Mouse (Mus musculus) layer of hippocampus, postnatal 10 days (tissue): Measurements from ENCODE around the gene Calhm1. TPM values are rescaled to one million over a fixed set of nuclear protein-coding genes. Genes with fewer than 3 reads are reported as not detected.
"Not testable (repeated sequence)": the region's sequence is repeated elsewhere in the genome, so short reads cannot be mapped to it uniquely, and the experiment has no call there.

Experiments used
- DNase-seq, 2 experiments: peaks; one replicate each; pipeline ENCODE4 v3.0.0; 2021; ENCODE audit warnings: low spot score in 2 of 2
- total RNA-seq, 2 experiments: library from RNA; stranded (reverse); gene quantifications; 2 replicates each; pipeline ENCODE4 v1.2.3; 2021

The Calhm1 gene
- total RNA-seq, 2 experiments from 2014 or later = not detected

DNA sequence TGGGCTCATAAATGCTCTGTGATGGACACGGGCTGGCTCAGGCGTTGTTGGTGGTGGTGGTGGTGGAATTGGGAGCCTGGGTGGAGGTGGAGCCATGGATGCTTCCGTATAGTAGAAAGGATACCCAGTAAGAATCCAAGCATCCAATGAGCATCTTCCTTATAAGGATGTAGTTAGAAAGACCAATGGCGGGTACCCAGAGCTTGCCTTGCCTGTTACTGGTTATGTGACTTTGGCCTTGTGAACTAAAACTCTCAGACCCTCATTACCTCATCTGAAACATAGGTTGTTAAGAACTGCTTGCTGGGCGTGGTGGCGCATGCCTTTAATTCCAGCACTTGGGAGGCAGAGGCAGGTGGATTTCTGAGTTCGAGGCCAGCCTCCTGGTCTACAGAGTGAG, 9.7 kb upstream of the Calhm1 start:
- no peak for DNase-seq

DNA sequence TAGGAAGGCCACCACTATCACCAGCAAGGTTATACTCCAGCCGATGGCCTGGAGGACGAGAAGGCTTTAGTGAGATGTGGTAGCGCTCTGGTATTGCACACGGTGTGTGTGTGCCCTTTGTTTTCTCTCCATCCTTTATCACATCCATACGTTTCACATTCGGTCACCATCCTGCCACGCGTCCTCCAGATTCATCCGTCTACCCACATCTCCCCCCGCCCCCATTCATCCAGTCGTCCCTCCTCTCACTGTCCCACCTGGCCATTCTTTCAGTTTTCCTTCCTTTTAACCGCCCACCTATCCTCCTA, 8.0 kb upstream of the Calhm1 start:
- no peak for DNase-seq

DNA sequence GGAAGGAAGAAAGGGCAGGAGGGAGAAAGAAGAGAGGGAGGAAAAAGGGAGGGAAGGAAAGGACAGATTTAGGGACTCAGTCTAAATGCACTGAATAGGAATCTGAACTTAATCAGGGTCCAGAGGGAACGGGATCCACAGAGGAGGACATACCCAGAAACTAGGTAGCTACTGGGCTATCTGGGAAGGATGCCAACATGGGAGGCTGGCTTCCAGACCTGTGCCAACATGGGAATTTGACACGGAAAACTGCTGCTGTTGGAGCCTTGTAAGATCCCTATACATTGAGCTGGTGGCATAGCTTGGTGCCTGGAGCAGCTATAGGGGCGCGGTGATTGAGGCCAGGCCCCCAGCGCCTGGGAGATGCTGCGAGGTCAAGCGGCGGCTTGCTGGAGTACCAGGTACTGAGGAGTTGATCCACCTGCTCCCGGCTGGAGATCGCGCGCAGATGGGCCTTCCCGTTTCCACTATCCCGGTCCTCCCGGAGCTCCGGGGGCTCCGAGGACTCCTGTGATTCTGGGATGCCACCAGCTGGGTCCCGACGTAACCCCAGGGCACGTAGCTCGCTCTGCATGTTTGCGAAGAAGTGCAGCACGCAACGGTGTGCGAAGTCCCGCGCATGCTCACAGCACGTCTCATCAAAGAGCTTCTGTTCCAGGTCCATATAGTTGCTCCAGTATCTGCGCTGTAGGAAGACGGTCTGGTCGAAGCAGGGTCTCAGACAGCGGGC, 7.4 kb upstream of the Calhm1 start:
- no peak for DNase-seq

DNA sequence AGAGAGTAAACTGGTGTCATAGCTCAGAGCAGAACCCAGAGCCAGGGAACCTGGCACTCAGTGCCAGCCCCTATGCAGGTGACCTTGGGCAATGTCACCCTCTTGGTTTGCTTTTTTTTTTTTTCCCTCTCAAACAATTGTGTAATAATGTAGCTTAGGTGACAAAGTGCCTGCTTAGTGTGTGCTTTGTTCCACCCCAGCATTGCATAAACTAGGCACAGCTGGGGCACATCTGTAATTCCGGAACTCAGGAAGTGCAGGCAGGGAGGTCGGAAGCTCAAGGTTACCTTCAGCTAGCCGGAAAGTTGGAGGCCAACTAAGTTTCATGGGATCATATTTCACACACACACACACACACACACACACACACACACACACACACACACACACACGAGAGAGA, 5.8 kb upstream of the Calhm1 start:
- no peak for DNase-seq

DNA sequence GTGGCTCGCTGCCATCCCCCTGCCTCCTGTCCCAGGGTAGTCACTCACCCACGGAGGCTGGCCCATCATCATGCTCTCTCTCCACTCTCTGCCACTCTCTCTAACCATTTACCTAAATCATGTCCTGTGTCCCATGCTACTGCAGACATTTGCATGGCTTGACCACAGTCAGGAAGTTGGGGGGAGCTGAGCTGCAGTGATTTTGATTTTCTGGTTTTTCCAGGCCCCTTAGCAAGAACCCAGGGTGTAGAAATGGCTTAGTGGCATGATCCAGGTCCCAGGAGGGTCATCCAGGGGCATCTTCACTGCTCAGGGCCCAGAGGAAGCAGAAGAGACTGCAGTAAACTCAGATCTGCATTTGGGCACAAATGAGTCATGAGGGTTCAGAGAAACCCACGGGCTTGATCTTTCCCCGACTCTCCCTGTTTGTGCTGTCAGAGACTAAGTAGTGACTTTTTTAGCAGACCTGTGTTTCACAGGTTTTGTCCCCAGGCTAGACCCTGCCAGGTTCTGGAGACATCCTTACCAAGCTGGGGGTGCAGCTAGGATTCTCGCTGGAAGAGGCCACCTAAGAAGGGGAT, 4.3 kb upstream of the Calhm1 start:
- no peak for DNase-seq

DNA sequence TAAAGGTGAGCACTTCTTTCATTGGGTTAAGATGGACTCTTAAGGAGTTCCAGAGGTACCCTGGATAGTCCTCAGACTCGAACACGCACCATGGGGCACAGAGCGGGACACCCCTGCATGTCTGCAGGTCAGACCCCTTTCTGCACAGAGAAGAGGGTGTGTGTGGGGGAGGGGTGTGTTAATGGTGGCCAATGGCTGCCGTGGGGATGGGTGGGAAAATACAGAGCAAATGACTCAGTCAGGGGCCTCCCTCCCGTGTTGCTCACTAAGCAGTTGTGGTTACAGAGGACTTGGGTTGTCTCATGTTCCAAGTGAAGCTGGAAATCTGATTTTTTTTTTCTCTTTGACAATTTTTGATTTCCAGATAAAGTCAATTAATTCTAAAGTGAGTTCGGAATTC, 1.6 kb downstream of the Calhm1 start:
- no peak for DNase-seq

DNA sequence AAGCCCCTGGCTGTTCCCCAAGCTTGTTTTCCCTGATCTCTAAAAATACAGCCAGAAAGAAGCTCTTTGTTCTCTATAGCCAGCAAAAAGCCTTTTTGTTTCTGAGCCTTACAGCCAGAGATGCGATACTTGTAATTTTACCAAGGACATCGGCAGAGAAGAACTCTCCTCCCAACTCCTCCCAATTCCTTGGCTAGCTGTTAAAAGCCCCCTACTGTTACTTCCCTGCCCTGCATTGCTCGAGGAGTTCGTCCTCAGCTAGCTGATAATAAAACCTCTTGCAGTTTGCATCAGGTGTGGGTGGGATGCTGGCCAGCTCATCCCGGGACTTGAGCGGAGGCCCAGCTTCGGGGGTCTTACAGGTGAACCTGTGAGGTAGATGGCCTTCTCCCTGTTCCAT, 4.4 kb downstream of the Calhm1 start:
- not testable (repeated sequence) for DNase-seq

DNA sequence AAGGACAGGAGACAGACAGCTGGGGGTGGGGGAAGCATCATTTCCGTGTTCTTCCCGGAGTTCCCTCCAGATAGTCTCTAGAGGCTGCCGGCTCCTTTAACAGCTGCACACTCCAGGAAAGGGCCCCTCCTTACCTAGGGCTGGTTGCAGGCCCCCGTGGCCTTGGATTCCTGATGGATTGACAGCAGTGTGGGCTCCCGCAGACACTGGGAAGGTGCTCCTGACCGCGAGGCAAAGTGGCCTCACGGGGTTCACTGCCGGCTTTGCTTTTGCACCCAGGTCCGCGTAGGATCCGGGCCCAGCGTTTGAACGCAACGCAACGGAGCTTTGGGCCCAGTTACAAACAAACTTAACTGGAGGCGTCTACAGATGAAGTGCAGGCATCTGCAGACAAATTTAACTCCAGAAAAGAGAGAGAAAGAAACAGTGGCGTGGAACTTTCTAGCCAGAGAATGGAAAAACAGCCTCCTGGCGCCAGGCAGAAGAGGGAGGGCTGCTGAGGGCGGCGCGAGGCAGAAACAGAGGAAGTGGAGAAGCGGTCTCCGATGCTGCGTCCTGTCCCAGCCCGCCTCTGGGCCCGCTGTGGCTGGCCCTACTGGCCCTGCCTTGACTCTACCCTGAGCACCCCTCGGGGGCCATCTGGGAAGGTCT, 6.2 kb downstream of the Calhm1 start, which contains the start of gene Calhm2:
Gene Calhm2, minus strand, starts transcription at position 524 of the 651 bp plus-strand sequence.
- DNase-seq = peak; percentile 44 to 55

DNA sequence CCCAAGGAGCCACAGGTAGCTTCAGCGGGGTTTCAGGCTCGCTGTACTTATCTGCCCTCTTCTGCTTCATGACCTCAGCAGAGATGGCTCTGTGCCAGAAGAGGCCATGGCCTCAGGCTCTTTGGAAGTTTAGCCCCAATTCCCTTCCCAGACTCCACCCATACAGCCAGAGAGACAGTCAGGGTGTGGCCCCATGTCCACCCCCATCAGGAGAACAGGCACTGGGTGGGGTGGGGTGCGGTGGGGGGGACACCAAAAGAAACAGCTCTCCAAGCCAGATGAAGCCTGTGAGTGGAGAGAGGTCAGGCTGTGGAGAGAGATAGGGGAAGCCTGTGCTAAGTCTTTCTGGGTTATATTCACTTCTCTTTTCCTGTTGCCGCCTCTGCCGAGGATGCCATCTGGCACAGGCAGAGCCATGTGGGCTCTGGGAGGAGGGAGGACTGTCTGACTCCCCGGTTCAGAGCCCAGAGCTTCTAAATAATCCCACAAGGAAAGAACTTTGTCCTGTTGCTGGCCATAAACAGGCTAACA, 6.9 kb downstream of the Calhm1 start:
- DNase-seq = peak; percentile 38 to 44

DNA sequence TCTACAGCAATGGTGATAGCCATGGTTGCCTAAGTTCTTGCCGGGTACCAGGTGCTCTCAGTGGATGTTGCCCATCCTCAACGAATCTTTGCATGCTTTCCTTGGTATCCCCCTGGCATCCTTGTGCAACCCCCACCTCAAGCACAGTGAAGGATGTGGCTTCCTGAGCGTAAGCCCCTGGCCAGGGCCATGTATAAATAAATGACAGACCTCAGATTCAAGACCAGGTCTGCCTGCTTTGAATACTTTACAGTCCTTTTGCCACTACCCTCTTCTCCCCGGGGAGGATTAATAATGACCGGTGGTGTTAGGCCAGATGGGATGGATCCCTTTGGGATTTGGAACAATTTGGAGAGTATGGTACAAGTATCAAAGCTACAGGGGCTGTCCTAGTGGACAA, 7.9 kb downstream of the Calhm1 start:
- no peak for DNase-seq

DNA sequence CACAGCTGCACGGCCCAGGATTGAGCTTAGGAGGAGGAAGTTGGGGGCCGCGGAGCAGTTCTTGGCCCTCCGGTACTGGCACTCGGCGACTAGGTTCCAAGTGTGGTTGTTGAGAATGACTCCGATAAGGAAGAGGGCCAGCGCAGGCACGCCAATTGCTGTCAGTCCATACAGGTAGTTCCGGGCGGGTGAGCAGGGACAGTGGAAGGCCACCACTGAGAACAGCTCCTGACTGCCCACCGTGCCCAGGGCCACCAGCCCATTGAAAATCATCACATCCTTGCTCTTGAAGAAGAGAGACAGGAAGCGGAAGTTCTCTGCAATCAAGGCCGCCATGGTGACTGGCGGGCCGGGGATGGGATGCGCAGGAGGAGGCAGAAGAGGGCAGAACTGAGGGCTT, 8.5 kb downstream of the Calhm1 start:
- DNase-seq = no peak

DNA sequence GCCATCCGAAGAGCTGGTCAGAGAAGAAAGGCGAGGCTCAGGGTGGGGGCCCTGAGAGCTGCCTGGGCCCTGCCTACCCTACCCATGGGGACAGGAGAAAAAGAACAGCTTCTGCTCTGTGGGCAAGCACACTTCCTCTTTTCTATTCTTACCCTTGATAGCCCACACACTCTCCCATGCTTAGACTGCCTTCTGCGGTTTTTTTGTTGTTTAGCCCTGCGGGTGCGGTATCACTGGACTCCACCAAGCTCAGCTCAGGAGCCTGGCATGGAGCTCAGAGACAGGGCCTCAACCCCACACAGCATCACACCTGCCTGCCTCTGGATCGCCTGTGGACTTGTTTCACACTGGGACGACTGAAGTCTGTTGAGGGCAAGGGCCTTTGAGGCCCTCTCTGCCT, 10.9 kb downstream of the Calhm1 start:
- DNase-seq = no peak

DNA sequence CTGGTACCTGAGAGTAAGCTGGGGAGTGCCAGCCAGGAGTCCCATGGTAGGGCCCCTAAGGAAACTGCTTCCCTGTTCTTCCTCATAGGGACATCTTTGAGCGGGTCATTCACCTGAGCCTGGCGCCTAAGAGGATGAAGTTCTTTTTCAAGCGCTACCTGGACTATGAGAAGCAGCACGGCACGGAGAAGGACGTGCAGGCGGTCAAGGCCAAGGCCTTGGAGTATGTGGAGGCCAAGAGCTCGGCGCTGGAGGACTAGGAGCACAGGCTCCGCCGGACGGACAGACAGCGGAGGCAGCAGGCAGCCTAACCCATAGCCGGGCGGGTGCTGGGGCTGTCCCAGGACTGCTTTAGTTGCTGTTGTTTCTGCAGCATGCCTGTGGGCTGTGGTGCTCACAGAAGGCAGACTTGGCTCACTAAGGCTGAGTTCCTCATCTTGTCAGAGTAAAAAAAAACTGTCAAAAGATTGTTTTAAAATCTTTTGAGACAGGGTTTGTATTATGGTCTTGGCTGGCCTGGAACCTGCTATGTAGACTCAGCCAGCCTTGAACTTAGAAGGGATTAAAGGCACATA, 13.4 kb downstream of the Calhm1 start:
- DNase-seq = no peak

DNA sequence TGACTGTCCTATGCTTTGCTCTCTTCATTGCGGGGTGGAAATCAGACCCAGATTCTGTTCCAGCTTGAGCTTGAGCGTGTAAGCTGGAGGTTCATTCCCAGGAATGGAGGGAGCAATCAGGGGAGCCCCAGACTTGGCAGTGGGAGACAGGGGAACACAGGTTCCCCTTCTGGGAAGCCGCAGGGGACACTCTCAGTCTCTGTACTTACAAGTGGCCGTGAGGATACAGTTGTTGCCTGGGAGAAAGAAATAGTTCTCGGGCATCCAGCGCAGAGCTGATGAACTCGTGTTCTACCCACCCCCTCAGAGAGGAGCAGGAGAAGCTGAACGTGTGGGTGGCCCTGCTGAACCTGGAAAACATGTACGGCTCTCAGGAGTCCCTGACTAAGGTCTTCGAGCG, 15.2 kb downstream of the Calhm1 start:
- DNase-seq = no peak

DNA sequence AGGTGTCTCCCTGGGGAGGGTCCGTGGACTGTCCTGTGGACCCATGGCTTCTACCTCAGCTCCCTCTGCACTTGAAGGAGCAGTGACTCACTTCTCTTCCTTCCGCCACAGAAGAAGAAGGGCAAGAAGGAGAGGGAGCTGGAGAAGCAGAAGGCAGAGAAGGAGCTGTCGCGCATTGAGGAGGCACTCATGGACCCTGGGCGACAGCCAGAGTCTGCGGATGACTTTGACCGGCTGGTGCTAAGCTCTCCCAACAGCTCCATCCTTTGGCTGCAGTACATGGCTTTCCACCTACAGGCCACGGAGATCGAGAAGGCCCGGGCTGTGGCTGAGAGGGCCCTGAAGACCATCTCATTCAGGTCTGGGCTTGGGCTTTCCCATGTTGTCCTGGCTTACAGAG, 15.9 kb downstream of the Calhm1 start:
- DNase-seq = no peak

DNA sequence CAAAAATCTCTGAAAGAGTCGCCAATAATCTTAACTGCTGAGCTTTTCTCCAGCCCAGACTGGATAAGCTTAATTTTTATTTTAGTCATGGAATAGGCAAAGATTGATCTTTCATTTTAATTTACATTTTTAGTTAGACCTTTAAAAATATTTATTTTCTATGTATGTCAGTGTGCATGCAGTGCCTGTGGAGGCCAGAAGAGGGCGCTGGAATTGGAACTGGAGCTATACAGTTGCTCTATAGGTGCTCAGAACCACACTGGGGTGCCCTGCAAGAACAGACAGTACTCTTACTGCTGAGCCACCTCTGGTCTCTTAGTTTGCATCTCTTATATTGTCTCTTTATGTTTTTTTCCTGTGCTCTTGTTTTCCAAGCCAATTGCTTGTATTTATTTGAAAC, 21.3 kb downstream of the Calhm1 start:
- DNase-seq = no peak

DNA sequence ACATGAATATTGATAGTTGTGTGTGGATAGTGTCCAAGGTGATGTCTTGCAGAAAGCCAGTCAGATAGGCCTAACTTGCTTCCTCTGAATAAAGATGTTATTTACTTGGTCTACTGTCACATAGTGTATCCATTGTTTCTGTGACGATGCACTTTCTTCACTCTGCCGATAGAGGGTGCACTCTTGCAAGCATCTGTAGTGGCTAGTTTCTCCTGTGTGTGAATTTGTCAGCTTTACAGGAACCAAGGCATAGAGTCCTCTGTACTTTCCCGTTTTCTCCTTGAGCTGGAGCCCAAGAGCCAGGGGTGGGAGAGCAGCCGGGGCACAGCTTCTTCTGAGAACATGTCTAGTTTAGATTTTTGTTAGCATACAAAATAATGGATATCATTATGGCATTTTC, 23.0 kb downstream of the Calhm1 start:
- no peak for DNase-seq

DNA sequence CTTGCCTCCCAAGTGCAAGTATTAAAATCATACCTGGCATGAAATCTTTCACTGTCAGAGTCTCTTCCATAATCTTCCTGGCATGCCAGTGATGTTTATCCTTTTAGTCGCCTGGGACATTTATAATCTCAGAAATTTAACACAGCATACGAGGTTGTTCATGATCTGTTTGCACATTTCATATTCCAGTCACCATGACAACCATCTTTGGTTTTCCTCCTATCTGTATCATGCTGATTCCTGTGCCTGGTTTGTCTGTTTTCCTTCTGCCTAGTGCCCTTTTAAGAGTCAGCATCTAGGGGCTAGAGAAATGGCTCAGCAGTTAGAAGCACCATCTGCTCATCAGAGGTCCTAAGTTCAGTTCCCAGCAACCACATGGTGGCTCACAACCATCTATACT, 25.4 kb downstream of the Calhm1 start:
- no peak for DNase-seq

DNA sequence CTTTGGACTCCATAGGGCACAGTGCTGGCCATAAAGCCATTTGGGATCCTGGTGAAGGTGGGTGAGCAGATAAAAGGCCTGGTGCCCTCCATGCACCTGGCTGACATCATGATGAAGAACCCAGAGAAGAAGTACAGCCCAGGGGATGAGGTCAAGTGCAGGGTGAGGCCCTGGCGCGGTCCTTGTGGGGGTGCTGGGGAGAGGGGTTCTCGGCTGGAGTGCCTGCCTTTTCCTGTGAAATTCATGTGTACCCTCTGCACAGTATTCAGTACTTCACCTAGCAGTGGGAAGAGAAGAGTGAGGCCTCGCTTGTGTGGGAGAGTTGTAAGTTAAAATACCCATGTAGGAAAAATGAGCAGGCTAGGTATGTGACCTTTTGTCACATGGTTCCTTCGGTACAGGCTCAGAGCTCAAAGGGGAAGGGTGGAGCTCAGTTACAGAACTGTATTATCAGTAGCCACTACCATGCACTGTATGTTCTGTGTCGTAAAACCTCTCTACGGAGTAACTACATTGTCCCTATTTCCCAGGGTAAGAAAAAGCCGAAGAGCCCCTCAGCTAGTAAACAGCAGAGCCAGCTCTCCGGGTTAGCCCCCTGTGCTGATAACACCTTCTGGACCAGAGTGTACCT, 39.3 kb downstream of the Calhm1 start:
- DNase-seq = no peak

DNA sequence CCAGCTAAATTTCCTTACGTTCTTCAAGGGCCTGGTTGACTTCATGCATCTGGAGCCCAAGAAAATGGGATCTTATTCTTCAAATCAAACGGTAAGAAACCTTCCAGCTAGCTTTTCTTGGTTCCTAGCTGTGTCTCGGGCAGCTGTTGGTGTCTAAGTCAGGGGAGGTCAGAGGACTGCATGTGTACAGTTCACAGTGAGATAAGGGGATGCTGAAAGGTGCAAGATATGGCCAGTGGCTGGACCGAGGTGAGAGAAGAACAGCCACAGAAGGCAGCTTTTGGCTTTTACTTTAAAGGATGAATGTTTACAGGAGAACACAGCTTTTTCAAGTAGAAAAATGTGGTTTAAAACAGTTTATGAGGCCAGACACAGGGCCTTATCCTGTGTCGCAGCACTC, 43.0 kb downstream of the Calhm1 start:
- no peak for DNase-seq
